Mouse (Mus musculus) limb, embryonic 14.5 days (tissue): ENCODE results near the gene Gmfb. TPM values are rescaled to one million over a fixed set of nuclear protein-coding genes. Genes with fewer than 3 reads are reported as not detected.

Source experiments
- ATAC-seq: fragments of 200-750 bp; cut with Nextera tagmentation; 2 replicates; pipeline ENCODE4 v1.8.0; 2017; ENCODE audit warnings: low read depth, moderate number of reproducible peaks, moderate TSS enrichment; ENCODE audit not compliant: low FRiP score
- DNase-seq: peaks from one replicate; pipeline ENCODE4 v3.0.0-alpha.2; 2015; ENCODE audit warnings: low spot score
- H3K27ac ChIP-seq: fragments of 300-500 bp; sonication (generic); replicated peaks from 2 replicates; pipeline ENCODE4 v1.5.1; 2014; ENCODE audit warnings: low read depth, mild to moderate bottlenecking, low read length, moderate library complexity, mixed read lengths
- H3K27me3 ChIP-seq: fragments of 300-500 bp; sonication (generic); 2 replicates; pipeline ENCODE4 v1.6.1; 2014; ENCODE audit warnings: low read length, mixed read lengths; ENCODE audit not compliant: control insufficient read depth, insufficient read depth
- H3K36me3 ChIP-seq: fragments of 300-500 bp; sonication (generic); 2 replicates; pipeline ENCODE4 v1.6.1; 2014; ENCODE audit warnings: mild to moderate bottlenecking, low read length, moderate library complexity, mixed read lengths; ENCODE audit not compliant: control insufficient read depth, insufficient read depth
- H3K4me1 ChIP-seq: fragments of 300-500 bp; sonication (generic); 2 replicates; pipeline ENCODE4 v1.6.1; 2014; ENCODE audit warnings: antibody characterized with exemption, low read length, mixed read lengths; ENCODE audit not compliant: control insufficient read depth, insufficient read depth
- H3K4me2 ChIP-seq: fragments of 300-500 bp; sonication (generic); replicated peaks from 2 replicates; pipeline ENCODE4 v1.6.1; 2014; ENCODE audit warnings: low read depth, mild to moderate bottlenecking, low read length, moderate library complexity; ENCODE audit not compliant: severe bottlenecking
- H3K4me3 ChIP-seq: fragments of 300-500 bp; sonication (generic); replicated peaks from 2 replicates; pipeline ENCODE4 v1.5.1; 2014; ENCODE audit warnings: low read length
- H3K9ac ChIP-seq: fragments of 300-500 bp; sonication (generic); 2 replicates; pipeline ENCODE4 v1.6.1; 2014; ENCODE audit warnings: mild to moderate bottlenecking, low read depth, low read length, moderate library complexity; ENCODE audit not compliant: severe bottlenecking
- H3K9me3 ChIP-seq: fragments of 300-500 bp; sonication (generic); 2 replicates; pipeline ENCODE4 v1.6.1; 2016; ENCODE audit warnings: low read length; ENCODE audit not compliant: control insufficient read depth
- POLR2A ChIP-seq: fragments of 200-500 bp; IDR thresholded peaks from 2 replicates; pipeline ENCODE4 v1.8.0; 2012; ENCODE audit warnings: inconsistent platforms, mild to moderate bottlenecking, moderate library complexity, borderline replicate concordance; ENCODE audit not compliant: insufficient read depth, insufficient read length; ENCODE audit errors: extremely low read depth
- WGBS: fragments of 180-500 bp; shearing (Covaris S2); extraction: QIAGEN DNeasy Blood & Tissue Kit; methylation state at CpG from one replicate; pipeline ENCODE4 v1.1.7; 2014; 5-methylcytosine and 5-hydroxymethylcytosine counted together
- polyA plus RNA-seq, 2 experiments: library from polyadenylated mRNA; depleted of rRNA in 1 of 2; stranded (reverse) in 1 of 2; unstranded in 1 of 2; fragments of >200 nt; fragmentation: Nextera tagmentation in 1 of 2; extraction: Ambion mirVana in 1 of 2; gene quantifications; 2 replicates each; pipeline versions ENCODE4 v1.2.1 to v1.2.3; 2012 to 2014

The Gmfb gene
- polyA plus RNA-seq, 2 experiments: 45.3 to 83.9 TPM

DNA sequence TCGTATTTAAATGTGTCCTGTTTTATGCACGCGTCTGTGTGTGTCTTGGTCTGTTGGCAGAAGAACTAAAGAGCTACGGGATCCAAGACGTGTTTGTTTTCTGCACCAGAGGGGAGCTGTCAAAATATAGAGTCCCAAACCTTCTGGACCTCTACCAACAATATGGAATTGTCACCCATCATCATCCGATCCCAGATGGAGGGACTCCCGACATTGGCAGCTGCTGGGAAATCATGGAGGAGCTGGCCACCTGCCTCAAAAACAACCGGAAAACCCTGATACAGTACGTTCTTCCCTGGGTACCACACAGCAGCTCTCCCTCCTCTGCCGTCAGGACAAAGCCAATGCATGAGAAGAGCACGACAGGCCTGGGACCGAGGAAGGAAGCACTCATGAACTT lies 54.9 kb downstream of the Gmfb start:
- no peak for TF ChIP-seq POLR2A
- Histone ChIP-seq H3K27me3 (no peaks in the 10 kb centered on the region), H3K4me3 (no peak overlapping the region), H3K36me3 (peaks cover 52% of the 10 kb centered on the region), H3K9ac (no peak overlapping the region), H3K9me3 (no peaks in the 10 kb centered on the region), H3K4me1 (no peaks in the 10 kb centered on the region), H3K27ac (no peak overlapping the region), H3K4me2 (no peak overlapping the region)
- WGBS: 90% methylated on average over 12 of the region's 12 CpGs
- DNase-seq (no peak), ATAC-seq (no peak)

GRCm38 (mm10) chr14:46761186-46761585 lies 60.9 kb downstream of the Gmfb start:
- WGBS: 54% methylated on average over 6 of the region's 6 CpGs
- Histone ChIP-seq H3K27me3 (no peaks in the 10 kb centered on the region), H3K4me1 (0 out of 2 replicates have a peak, but pooled peaks cover 6% of the 10 kb centered on the region), H3K9me3 (peaks cover 5% of the 10 kb centered on the region; the same call in 1 of the 2 replicates), H3K9ac (peak overlapping the region; percentile 73; the same call in 1 of the 2 replicates), H3K27ac (no peak overlapping the region), H3K4me2 (peak overlapping the region; percentile 88), H3K4me3 (peak overlapping the region; percentile 72), H3K36me3 (peaks cover 13% of the 10 kb centered on the region)
- TF ChIP-seq POLR2A: no peak
- DNase-seq (no peak), ATAC-seq (no peak)

GRCm38 (mm10) chr14:46760355-46761029 lies 61.5 kb downstream of the Gmfb start, which contains the start of gene Cdkn3:
Gene Cdkn3 (plus strand): TSS chr14:46760541.
- WGBS: under 1% methylated on average over 45 of the region's 54 CpGs

GRCm38 (mm10) chr14:46759970-46760354 lies 62.1 kb downstream of the Gmfb start:
- Histone ChIP-seq H3K9ac (no peak overlapping the region), H3K27me3 (no peaks in the 10 kb centered on the region), H3K36me3 (peaks cover 10% of the 10 kb centered on the region), H3K4me1 (0 out of 2 replicates have a peak, but pooled peaks cover 6% of the 10 kb centered on the region), H3K4me2 (peak overlapping the region; percentile 88), H3K4me3 (peak overlapping the region; percentile 72), H3K27ac (no peak overlapping the region), H3K9me3 (peaks cover 5% of the 10 kb centered on the region; the same call in 1 of the 2 replicates)
- DNase-seq (no peak), ATAC-seq (0 out of 2 replicates have a peak, but pooled peaks have one; percentile 9)
- TF ChIP-seq POLR2A: no peak
- WGBS: under 1% methylated on average over 7 of the region's 7 CpGs

More at GRCm38 (mm10) chr14:46760355-46761029, 61.5 kb downstream of the Gmfb start, which contains the start of gene Cdkn3:
- peak; percentile 100 for ATAC-seq
- Histone ChIP-seq H3K9me3 (peaks cover 5% of the 10 kb centered on the region; the same call in 1 of the 2 replicates), H3K9ac (peak within 1 kb of the TSS; percentile 73), H3K27ac (no peak within 1 kb of the TSS), H3K4me3 (peak within 1 kb of the TSS; percentile 72), H3K4me2 (peak within 1 kb of the TSS; percentile 88), H3K27me3 (no peaks in the 10 kb centered on the region), H3K36me3 (peaks cover 10% of the 10 kb centered on the region), H3K4me1 (0 out of 2 replicates have a peak, but pooled peaks cover 6% of the 10 kb centered on the region)
- TF ChIP-seq POLR2A: 0 out of 2 replicates have a peak, but pooled peaks have one; percentile 33
- DNase-seq: peak; percentile 92

Other genes with a start within 250 kb of the Gmfb start
- gene Cdkn3, start 61.7 kb downstream of the Gmfb start, polyA plus RNA-seq (2012; rRNA removed): 22.2 and 23.4 TPM in 2 replicates
- 44.4 and 46.6 TPM in 2 replicates for gene Cdkn3, start 61.7 kb downstream of the Gmfb start, polyA plus RNA-seq (2014; fragmentation: Nextera tagmentation; extraction: Ambion mirVana)
- gene Cnih1, start 33.8 kb downstream of the Gmfb start, polyA plus RNA-seq (2012; rRNA removed): 104 and 120 TPM in 2 replicates
- gene Cnih1, start 33.8 kb downstream of the Gmfb start, polyA plus RNA-seq (2014; fragmentation: Nextera tagmentation; extraction: Ambion mirVana): 202 and 208 TPM in 2 replicates
- gene Cgrrf1, start 9.9 kb upstream of the Gmfb start, polyA plus RNA-seq (2012; rRNA removed): 17.2 and 19.5 TPM in 2 replicates
- gene Cgrrf1, start 9.9 kb upstream of the Gmfb start, polyA plus RNA-seq (2014; fragmentation: Nextera tagmentation; extraction: Ambion mirVana): 25.2 and 26.7 TPM in 2 replicates
- gene Samd4, start 60.6 kb upstream of the Gmfb start, polyA plus RNA-seq (2012; rRNA removed): 23.9 and 25.8 TPM in 2 replicates
- gene Samd4, start 60.6 kb upstream of the Gmfb start, polyA plus RNA-seq (2014; fragmentation: Nextera tagmentation; extraction: Ambion mirVana): 9.6 and 10.9 TPM in 2 replicates